Mouse (Mus musculus): ENCODE results near the gene Babam1.

DNA sequence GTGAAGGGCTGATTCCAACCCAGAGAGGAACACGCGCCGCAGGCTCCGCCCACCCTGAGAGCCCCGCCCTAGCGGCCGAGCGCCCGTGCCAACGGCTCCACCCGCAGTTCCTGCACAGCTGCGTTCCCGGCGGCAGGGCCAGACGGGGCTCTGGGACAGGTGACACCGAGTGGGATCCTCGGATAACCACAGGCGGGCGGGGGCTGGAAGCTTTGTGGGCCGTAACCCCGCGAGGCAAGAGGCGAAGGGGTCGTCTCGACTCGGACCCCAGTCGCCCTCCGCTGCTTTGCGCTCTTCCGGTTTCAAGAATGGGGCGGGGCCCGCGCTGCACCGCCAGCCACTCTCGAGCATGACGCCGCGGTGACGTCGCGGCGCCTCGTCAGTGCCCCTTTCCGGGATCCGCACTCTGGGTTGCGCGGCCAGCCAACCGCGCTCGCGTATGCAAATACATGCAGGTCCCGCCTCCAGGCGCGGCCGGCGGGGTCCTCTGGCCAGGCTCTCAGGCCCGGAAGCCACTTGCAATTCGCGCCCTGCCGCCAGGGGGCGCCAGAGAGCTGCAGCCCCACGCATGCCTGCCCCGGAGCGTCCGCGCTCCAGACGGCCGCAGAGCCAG is 25.3 kb upstream of the Babam1 start, which contains the start of gene Ocel1:
- TF ChIP-seq CTCF (IDR thresholded peaks at IDR 0.05; ENCODE audit: control insufficient read depth, insufficient read depth, low read length) (peak; percentile 84), POLR2A (IDR thresholded peaks at IDR 0.05; ENCODE audit: borderline replicate concordance, control insufficient read depth, low read depth, low read length) (peak; percentile 90; the same call in 1 of the 2 replicates)
